Mouse (Mus musculus): ENCODE measurements around the gene Arsg.
"Not testable (repeated sequence)": the region's sequence is repeated elsewhere in the genome, so short reads cannot be mapped to it uniquely, and the experiment has no call there.

GRCm38 (mm10) chr11:109619055-109619454 is 145.9 kb downstream of the Arsg start:
- peak; percentile 50; the same call in 1 of the 2 replicates for TF ChIP-seq CTCF (IDR thresholded peaks at IDR 0.05; ENCODE audit: borderline replicate concordance, extremely low read depth, insufficient read depth, insufficient read length)
- TF ChIP-seq POLR2A (IDR thresholded peaks at IDR 0.05; ENCODE audit: borderline replicate concordance, extremely low read depth, insufficient read depth, insufficient read length, poor library complexity, severe bottlenecking), result not testable (repeated sequence)
